In the genomic region with DNA sequence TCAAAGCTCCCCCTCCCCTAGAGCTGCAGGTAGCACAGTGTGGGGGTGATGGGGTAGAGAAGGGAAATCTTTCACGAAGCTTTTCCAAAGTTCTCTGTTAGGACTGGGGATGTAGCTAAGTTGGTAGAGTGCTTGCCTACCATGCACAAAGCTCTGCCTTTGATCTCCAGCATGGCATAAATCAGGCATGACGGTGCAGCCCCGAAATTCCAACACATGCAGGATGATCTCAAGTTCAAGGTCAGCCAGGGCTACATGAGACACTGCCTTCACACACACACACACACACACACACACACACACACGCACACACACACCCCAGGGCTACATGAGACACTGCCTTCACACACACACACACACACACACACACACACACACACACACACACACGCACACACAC, we compare ENCODE assay signal across 27 mouse cellular contexts.
DNase-seq lines count a peak whose midpoint lies in the region; ATAC-seq and TF ChIP-seq lines count a peak whose summit lies in the region.
"Had no signal": no experiment of that assay in that cellular context is flagged by ENCODE, and none has a peak within 500 bp of the region (broad histone marks: within the 10 kb centered on the region; RNA-seq: fewer than 3 reads in every experiment).

No protein-coding gene starts in this region.

- H3K27ac ChIP-seq in gastrocnemius, adult 2 months: peak overlapping the region; percentile 75
- H3K27ac ChIP-seq in heart, postnatal 0 days (ENCODE audit: low read depth): no peak overlapping the region
- H3K27ac ChIP-seq: embryonic facial prominence, embryonic 10.5 days; embryonic facial prominence, embryonic 13.5 days; forebrain, embryonic 12.5 days; forebrain, embryonic 15.5 days; hindbrain, embryonic 12.5 days; hindbrain, embryonic 15.5 days had no signal

- H3K4me2 ChIP-seq in heart, postnatal 0 days (ENCODE audit: low read depth, low read length): no peak overlapping the region
- H3K4me2 ChIP-seq: embryonic facial prominence, embryonic 13.5 days; forebrain, embryonic 12.5 days; forebrain, embryonic 15.5 days; heart, embryonic 15.5 days; hindbrain, embryonic 12.5 days; hindbrain, embryonic 15.5 days had no signal

- peak; percentile 46 to 76 for DNase-seq in adrenal gland, adult (ENCODE audit: inconsistent age in 2 of 2, low spot score in 1 of 2)
- no peak for DNase-seq in adrenal gland, adult 8-10 months
- DNase-seq in gastrocnemius, adult 2 months: no peak
- no peak for DNase-seq in gastrocnemius, adult 8-10 months (ENCODE audit: low spot score in 2 of 2)
- no peak for DNase-seq in heart, postnatal 0 days (ENCODE audit: low spot score)
- no peak for DNase-seq in heart, postnatal 36 days
- DNase-seq: adrenal gland, postnatal 10 days; cerebellum, adult 11-12 months; cerebellum, adult 8-10 months; cerebellum, postnatal 10 days; cerebellum, postnatal 36 days; embryo, embryonic 11 days; gastrocnemius, postnatal 14 days; heart, adult 11 months; heart, postnatal 14 days; kidney, adult 2 months had no signal

- H3K27me3 ChIP-seq in heart, postnatal 0 days (ENCODE audit: control insufficient read depth, insufficient read depth, low read length): no peaks in the 10 kb centered on the region
- H3K27me3 ChIP-seq: embryonic facial prominence, embryonic 13.5 days; forebrain, embryonic 12.5 days; forebrain, embryonic 15.5 days; heart, embryonic 15.5 days; hindbrain, embryonic 12.5 days; hindbrain, embryonic 15.5 days had no signal

- 52% methylated on average over 5 of the region's 5 CpGs for WGBS in heart, postnatal 0 days

- peak; percentile 30; the same call in 1 of the 2 replicates for ATAC-seq in heart, postnatal 0 days (ENCODE audit: insufficient read depth, low read depth)
- ATAC-seq: activated CD4-positive, CD25-positive, alpha-beta regulatory T cell, adult 4 months; forebrain, embryonic 15.5 days; intestine, postnatal 0 days had no signal

- intact Hi-C loops in gastrocnemius, adult 2 months (cut with DNase I): no loop called here
- intact Hi-C loops in heart, postnatal 36 days (cut with DNase I): loop anchor here (2.0 kb wide), 1 partner anchor 18 kb away; no protein-coding TSS in a partner anchor

- no peaks in the 10 kb centered on the region for H3K36me3 ChIP-seq in heart, postnatal 0 days (replicated peaks; ENCODE audit: control insufficient read depth, insufficient read depth, low read length)
- H3K36me3 ChIP-seq: embryonic facial prominence, embryonic 10.5 days; embryonic facial prominence, embryonic 13.5 days; forebrain, embryonic 12.5 days; forebrain, embryonic 15.5 days; heart, embryonic 10.5 days; heart, embryonic 15.5 days; hindbrain, embryonic 12.5 days; hindbrain, embryonic 15.5 days had no signal

- no peaks in the 10 kb centered on the region for H3K9me3 ChIP-seq in heart, postnatal 0 days (replicated peaks; ENCODE audit: control insufficient read depth, low read length)
- H3K9me3 ChIP-seq: embryonic facial prominence, embryonic 10.5 days; embryonic facial prominence, embryonic 13.5 days; forebrain, embryonic 12.5 days; forebrain, embryonic 15.5 days; heart, embryonic 10.5 days; heart, embryonic 15.5 days; hindbrain, embryonic 12.5 days; hindbrain, embryonic 15.5 days had no signal

- no peak for TF ChIP-seq EP300 in heart, postnatal 0 days (IDR thresholded peaks at IDR 0.05; ENCODE audit: low read depth)

- peaks cover 18% of the 10 kb centered on the region for H3K4me1 ChIP-seq in heart, postnatal 0 days (ENCODE audit: control insufficient read depth, insufficient read depth)
- H3K4me1 ChIP-seq: hindbrain, embryonic 15.5 days had no signal

- no peak overlapping the region for H3K4me3 ChIP-seq in gastrocnemius, adult 2 months
- no peak overlapping the region for H3K4me3 ChIP-seq in heart, postnatal 0 days (ENCODE audit: low read depth, low read length)
- H3K4me3 ChIP-seq: embryonic facial prominence, embryonic 10.5 days; embryonic facial prominence, embryonic 13.5 days; erythroblast, embryonic 14.5 days; forebrain, embryonic 12.5 days; forebrain, embryonic 15.5 days; heart, embryonic 10.5 days; heart, embryonic 15.5 days; hindbrain, embryonic 12.5 days; hindbrain, embryonic 15.5 days had no signal

- no peak for TF ChIP-seq CTCF in gastrocnemius, adult 2 months (IDR thresholded peaks at IDR 0.05)
- TF ChIP-seq CTCF in heart, postnatal 0 days (IDR thresholded peaks at IDR 0.05; ENCODE audit: low read depth): no peak

- no peak overlapping the region for H3K9ac ChIP-seq in heart, postnatal 0 days (replicated peaks; ENCODE audit: low read depth, low read length)
- H3K9ac ChIP-seq: embryonic facial prominence, embryonic 13.5 days; forebrain, embryonic 12.5 days; forebrain, embryonic 15.5 days; heart, embryonic 15.5 days; hindbrain, embryonic 12.5 days; hindbrain, embryonic 15.5 days had no signal

Comparison
In these comparisons a context has a peak if more than half of its experiments do, and no peak if none do; other contexts are left out.
1. DNase-seq: peak in adrenal gland, adult (2 of 2); none in adrenal gland, adult 8-10 months (single experiment), gastrocnemius, adult 2 months (single experiment), gastrocnemius, adult 8-10 months (0 of 2), heart, postnatal 0 days (single experiment) and heart, postnatal 36 days (0 of 2).